Mouse (Mus musculus) mammary gland, adult 2 months (tissue): ENCODE data around the gene Nfyc. TPM values are rescaled to one million over a fixed set of nuclear protein-coding genes. Genes with fewer than 3 reads are reported as not detected.

Experiments used
- polyA plus RNA-seq: library from polyadenylated mRNA; depleted of rRNA; stranded (reverse); fragments of >200 nt; gene quantifications from 2 replicates; pipeline ENCODE4 v1.2.3, GENCODE M21; 2012; ENCODE audit warnings: low replicate concordance; rRNA removed

The Nfyc gene
- polyA plus RNA-seq: 147 and 239 TPM in 2 replicates

GRCm38 (mm10) chr4:120831472-120831871, at the start of gene Nfyc:
Gene Nfyc, minus strand, starts transcription at chr4:120831572.

GRCm38 (mm10) chr4:120854588-120855319, 23.4 kb upstream of the Nfyc start, which contains the start of gene Rims3:
Gene Rims3, plus strand, starts transcription at chr4:120854816.

GRCm38 (mm10) chr4:120747941-120748866, 83.2 kb downstream of the Nfyc start, which contains the start of gene Kcnq4:
Gene Kcnq4, minus strand, starts transcription at chr4:120748612.

Other genes with a start within 250 kb of the Nfyc start
- gene Gm8439, start 242.8 kb downstream of the Nfyc start, polyA plus RNA-seq: 1.0 TPM in 1 of 2 replicates, not detected in the other
- gene Cited4, start 165.0 kb downstream of the Nfyc start, polyA plus RNA-seq: 17.6 and 55.1 TPM in 2 replicates
- 18.7 and 22.7 TPM in 2 replicates for gene Kcnq4, start 83.0 kb downstream of the Nfyc start, polyA plus RNA-seq
- gene Rims3, start 23.2 kb upstream of the Nfyc start, polyA plus RNA-seq: 0.76 and 1.0 TPM in 2 replicates
- 3.0 and 4.6 TPM in 2 replicates for gene Exo5, start 93.4 kb upstream of the Nfyc start, polyA plus RNA-seq
- 1.9 and 2.2 TPM in 2 replicates for gene Zfp69, start 120.1 kb upstream of the Nfyc start, polyA plus RNA-seq
- 39.2 and 49.0 TPM in 2 replicates for gene Smap2, start 185.7 kb upstream of the Nfyc start, polyA plus RNA-seq
- 1.3 and 3.6 TPM in 2 replicates for gene Col9a2, start 207.8 kb upstream of the Nfyc start, polyA plus RNA-seq